In genomic region chrX:99561995-99562394, GRCm38 (mm10) we compare ENCODE assay signal across 11 mouse cellular contexts.
DNase-seq lines count a peak whose midpoint lies in the region; ATAC-seq lines count a peak whose summit lies in the region.
"Had no signal": no experiment of that assay in that cellular context is flagged by ENCODE, and none has a peak within 500 bp of the region (broad histone marks: within the 10 kb centered on the region; RNA-seq: fewer than 3 reads in every experiment).

No protein-coding gene starts in this region.

- H3K4me2 ChIP-seq in heart, embryonic 11.5 days: no peak overlapping the region
- H3K4me2 ChIP-seq: limb, embryonic 13.5 days had no signal

- no peaks in the 10 kb centered on the region for H3K36me3 ChIP-seq in heart, embryonic 11.5 days (ENCODE audit: control insufficient read depth, insufficient read depth, low read length)
- H3K36me3 ChIP-seq: limb, embryonic 13.5 days had no signal

- peaks cover 43% of the 10 kb centered on the region for H3K27me3 ChIP-seq in heart, embryonic 11.5 days (ENCODE audit: control insufficient read depth, insufficient read depth, low read length)

- H3K4me3 ChIP-seq in heart, embryonic 11.5 days (ENCODE audit: low read depth, low read length): no peak overlapping the region
- H3K4me3 ChIP-seq: limb, embryonic 13.5 days had no signal

- no peak for DNase-seq in cerebellum, adult 11 months
- peak; percentile 71 to 72 for DNase-seq in right cerebral cortex, postnatal 10 days (ENCODE audit: low spot score in 2 of 2)
- DNase-seq in right cerebral cortex, postnatal 25 days: no peak
- peak; percentile 35 to 53 for DNase-seq in layer of hippocampus, postnatal 36 days
- DNase-seq in right cerebral cortex, postnatal 4 days: peak; percentile 54
- no peak for DNase-seq in gastrocnemius, postnatal 10 days
- DNase-seq: lung, postnatal 4 days had no signal

- H3K27ac ChIP-seq in heart, embryonic 11.5 days (ENCODE audit: low read depth, low read length): no peak overlapping the region
- H3K27ac ChIP-seq: kidney, postnatal 0 days; limb, embryonic 13.5 days had no signal

- no peak overlapping the region for H3K9ac ChIP-seq in heart, embryonic 11.5 days (ENCODE audit: low read depth, low read length)
- H3K9ac ChIP-seq: limb, embryonic 13.5 days had no signal

- H3K9me3 ChIP-seq in heart, embryonic 11.5 days (replicated peaks; ENCODE audit: control insufficient read depth, low read length): no peaks in the 10 kb centered on the region
- H3K9me3 ChIP-seq: limb, embryonic 13.5 days had no signal

- WGBS in heart, embryonic 11.5 days (ENCODE audit: insufficient replicate concordance): 62% methylated on average over 8 of the region's 8 CpGs

- ATAC-seq in cerebellum, adult (ENCODE audit: insufficient number of reproducible peaks, low FRiP score, low TSS enrichment): 0 out of 2 replicates have a peak, but pooled peaks have one; percentile 15
- ATAC-seq in heart, embryonic 11.5 days (replicated peaks; ENCODE audit: insufficient number of reproducible peaks, low FRiP score, low TSS enrichment): no peak

- H3K4me1 ChIP-seq in heart, embryonic 11.5 days (ENCODE audit: control insufficient read depth, insufficient read depth, low read length): no peaks in the 10 kb centered on the region; the same call in 1 of the 2 replicates

Comparison
In these comparisons a context has a peak if more than half of its experiments do, and no peak if none do; other contexts are left out.
1. DNase-seq: peak in right cerebral cortex, postnatal 10 days (2 of 2), layer of hippocampus, postnatal 36 days (2 of 2) and right cerebral cortex, postnatal 4 days (single experiment); none in cerebellum, adult 11 months (single experiment), right cerebral cortex, postnatal 25 days (single experiment) and gastrocnemius, postnatal 10 days (single experiment).